Mouse (Mus musculus): ENCODE data around the gene Gopc. TPM values are rescaled to one million over a fixed set of nuclear protein-coding genes. Genes with fewer than 3 reads are reported as not detected.

Gene Gopc
- polyA plus RNA-seq (2015; fragmentation: Nextera tagmentation; extraction: Ambion mirVana), result 23.3 and 23.7 TPM in 2 replicates

DNA sequence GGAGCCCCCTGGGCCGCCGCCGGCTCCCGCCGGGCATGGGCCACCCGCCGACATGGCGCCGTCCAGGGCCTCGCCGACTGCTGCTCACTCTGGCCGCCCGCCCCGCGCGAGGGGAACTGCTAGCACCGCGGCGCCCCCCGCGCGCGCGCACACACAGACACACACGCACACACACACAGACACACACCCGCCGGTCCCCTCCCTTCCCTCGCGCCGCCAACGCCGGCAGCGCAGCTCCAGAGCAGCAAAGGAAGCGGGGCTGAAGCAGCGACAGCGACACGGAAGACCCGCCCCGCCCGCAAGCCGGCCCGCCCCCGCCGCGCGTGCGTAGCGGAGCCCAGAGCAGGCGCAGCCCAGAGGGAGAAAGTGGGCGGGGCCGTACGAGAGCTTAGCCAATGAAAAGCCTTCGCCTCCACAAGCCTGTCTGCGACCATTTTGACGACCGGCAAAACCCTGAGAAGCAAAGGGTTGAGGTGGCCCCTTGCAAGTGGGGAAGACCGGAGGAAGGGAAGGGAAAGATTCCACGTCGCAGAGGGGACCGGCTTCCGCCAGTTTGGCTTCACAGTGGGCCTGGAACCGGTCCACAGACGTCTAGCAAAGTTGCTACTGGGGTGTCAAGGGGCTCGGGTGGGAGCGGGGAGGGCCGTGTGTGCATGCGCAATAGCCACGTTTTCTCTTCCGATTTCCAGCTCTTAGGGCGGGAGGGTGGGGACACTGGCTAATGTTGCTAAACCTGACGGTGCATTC is at the start of gene Gopc:
Gene Gopc, minus strand, starts transcription at position 280 of the 747 bp plus-strand sequence.
- Histone ChIP-seq H3K4me3 (peak within 1 kb of the TSS; percentile 76), H3K4me2 (replicated peaks) (peak within 1 kb of the TSS; percentile 69), H3K9me3 (no peaks in the 10 kb centered on the region), H3K27me3 (no peaks in the 10 kb centered on the region), H3K27ac (replicated peaks) (peak within 1 kb of the TSS; percentile 93), H3K4me1 (peaks cover 35% of the 10 kb centered on the region), H3K9ac (replicated peaks) (peak within 1 kb of the TSS; percentile 87), H3K36me3 (no peaks in the 10 kb centered on the region)
- under 1% methylated on average over 66 of the region's 71 CpGs for WGBS
- ATAC-seq (replicated peaks), result peak; percentile 99

DNA sequence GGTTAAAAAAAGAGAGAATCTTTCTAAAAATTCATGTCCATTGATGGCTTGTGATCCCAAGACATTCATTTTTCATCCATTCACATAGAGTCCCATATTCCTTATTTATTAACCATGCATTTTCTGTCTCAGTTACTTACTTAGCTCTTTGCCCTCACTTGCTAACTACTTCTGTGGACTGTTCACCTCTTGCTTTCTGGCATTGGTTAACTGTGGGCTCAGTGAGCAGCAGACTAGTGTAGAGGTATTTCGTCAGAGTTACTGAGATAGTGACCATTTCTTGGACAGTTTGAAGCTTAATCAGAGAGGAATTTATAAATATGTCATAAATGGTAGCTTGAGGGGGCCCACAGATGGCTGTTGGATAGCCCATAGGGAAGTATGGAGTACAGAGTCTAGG is 49.0 kb upstream of the Gopc start:
- peaks cover 38% of the 10 kb centered on the region for H3K36me3 ChIP-seq
- H3K4me1 ChIP-seq, result peaks cover 7% of the 10 kb centered on the region
- no peak overlapping the region for H3K4me2 ChIP-seq (replicated peaks)
- no peak overlapping the region for H3K4me3 ChIP-seq
- H3K27ac ChIP-seq (replicated peaks), result no peak overlapping the region
- no peaks in the 10 kb centered on the region for H3K9me3 ChIP-seq
- 93% methylated on average over 1 of the region's 1 CpGs for WGBS
- no peaks in the 10 kb centered on the region for H3K27me3 ChIP-seq
- H3K9ac ChIP-seq (replicated peaks), result no peak overlapping the region
- no peak for ATAC-seq (replicated peaks)

- peaks cover 20% of the 10 kb centered on the region for H3K36me3 ChIP-seq
- H3K27me3 ChIP-seq, result no peaks in the 10 kb centered on the region
- no peak overlapping the region for H3K27ac ChIP-seq (replicated peaks)
- H3K9ac ChIP-seq (replicated peaks), result no peak overlapping the region
- no peak overlapping the region for H3K4me2 ChIP-seq (replicated peaks)
- 21% methylated on average over 2 of the region's 2 CpGs for WGBS
- H3K4me1 ChIP-seq, result peaks cover 14% of the 10 kb centered on the region
- peak; percentile 58; the same call in 1 of the 2 replicates for ATAC-seq (replicated peaks)
- no peaks in the 10 kb centered on the region for H3K9me3 ChIP-seq
- no peak overlapping the region for H3K4me3 ChIP-seq
These were observed 45.9 kb upstream of the Gopc start for GRCm38 (mm10) chr10:52427634-52428415.

DNA sequence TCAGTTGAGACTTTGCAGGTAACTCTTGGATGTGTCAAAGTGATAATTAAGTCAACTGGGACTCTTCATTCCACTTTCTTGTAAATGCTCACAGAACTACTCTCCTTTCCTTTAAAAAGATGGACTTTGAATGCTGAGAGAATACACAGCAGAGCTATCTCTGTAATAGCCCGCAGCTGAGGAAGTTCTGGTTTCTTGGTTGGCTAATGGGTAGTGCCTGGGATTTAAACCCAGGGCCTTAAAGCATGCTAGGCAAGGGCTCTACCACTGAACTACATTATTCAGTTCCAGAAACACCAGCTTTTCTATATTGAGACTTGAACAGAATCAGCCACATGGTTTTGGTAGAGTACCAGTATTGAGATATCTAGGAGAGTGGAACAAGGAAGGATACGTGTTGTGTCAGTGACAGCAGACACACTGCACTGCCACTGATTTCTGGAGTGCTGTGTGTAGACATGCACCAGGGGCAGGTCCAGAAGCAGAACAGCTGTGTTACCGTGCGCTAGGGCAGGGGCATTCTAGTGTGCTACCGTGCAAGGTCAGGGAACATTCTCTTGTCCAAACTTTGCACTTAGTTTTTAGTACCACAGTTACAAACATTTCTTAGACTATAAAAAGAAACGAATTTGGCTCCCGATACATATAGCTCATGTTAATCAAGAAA is 44.5 kb upstream of the Gopc start:
- no peak for ATAC-seq (replicated peaks)
- peaks cover 14% of the 10 kb centered on the region for H3K4me1 ChIP-seq
- 92% methylated on average over 7 of the region's 7 CpGs for WGBS
- H3K4me2 ChIP-seq (replicated peaks), result no peak overlapping the region
- H3K36me3 ChIP-seq, result peaks cover 15% of the 10 kb centered on the region
- H3K9ac ChIP-seq (replicated peaks), result no peak overlapping the region
- no peak overlapping the region for H3K4me3 ChIP-seq
- H3K9me3 ChIP-seq, result no peaks in the 10 kb centered on the region
- H3K27ac ChIP-seq (replicated peaks), result no peak overlapping the region
- no peaks in the 10 kb centered on the region for H3K27me3 ChIP-seq

- Histone ChIP-seq H3K4me1 (peaks cover 33% of the 10 kb centered on the region), H3K4me3 (no peak overlapping the region), H3K4me2 (replicated peaks) (no peak overlapping the region), H3K9ac (replicated peaks) (no peak overlapping the region), H3K27me3 (no peaks in the 10 kb centered on the region), H3K36me3 (no peaks in the 10 kb centered on the region), H3K9me3 (no peaks in the 10 kb centered on the region), H3K27ac (replicated peaks) (no peak overlapping the region)
- 85% methylated on average over 2 of the region's 2 CpGs for WGBS
- no peak for ATAC-seq (replicated peaks)
These were observed 41.2 kb upstream of the Gopc start for GRCm38 (mm10) chr10:52423097-52423496.

DNA sequence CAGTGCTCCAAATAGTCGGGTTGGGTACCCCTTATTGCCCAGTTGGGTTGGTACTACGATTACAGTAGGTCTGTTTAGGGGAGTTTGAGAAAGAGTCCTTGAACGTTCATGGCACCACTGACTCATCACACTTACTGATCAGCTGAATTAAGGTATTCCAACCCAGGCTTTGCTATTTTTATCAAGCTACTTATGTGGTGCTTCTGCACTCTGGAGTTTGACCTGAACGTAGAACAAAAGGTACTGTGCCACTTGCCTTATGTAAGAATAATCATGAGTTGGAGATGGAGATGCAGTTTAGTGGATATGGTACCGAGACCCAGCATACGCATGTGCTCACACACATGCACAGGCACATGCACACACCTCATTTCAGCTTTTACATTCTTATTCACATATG is 39.8 kb upstream of the Gopc start:
- H3K27ac ChIP-seq (replicated peaks), result no peak overlapping the region
- ATAC-seq (replicated peaks), result no peak

GRCm38 (mm10) chr10:52420526-52420925 is 38.6 kb upstream of the Gopc start:
- Histone ChIP-seq H3K9ac (replicated peaks) (no peak overlapping the region), H3K4me3 (no peak overlapping the region), H3K4me2 (replicated peaks) (no peak overlapping the region), H3K36me3 (no peaks in the 10 kb centered on the region), H3K27me3 (no peaks in the 10 kb centered on the region), H3K9me3 (no peaks in the 10 kb centered on the region), H3K4me1 (peaks cover 35% of the 10 kb centered on the region), H3K27ac (replicated peaks) (no peak overlapping the region)
- no peak for ATAC-seq (replicated peaks)
- WGBS, result 95% methylated on average over 1 of the region's 1 CpGs

More for the DNA sequence above, 39.8 kb upstream of the Gopc start:
- no peak overlapping the region for H3K4me3 ChIP-seq
- no peak overlapping the region for H3K4me2 ChIP-seq (replicated peaks)
- H3K27me3 ChIP-seq, result no peaks in the 10 kb centered on the region
- H3K9me3 ChIP-seq, result no peaks in the 10 kb centered on the region
- 95% methylated on average over 6 of the region's 6 CpGs for WGBS
- no peak overlapping the region for H3K9ac ChIP-seq (replicated peaks)
- peaks cover 30% of the 10 kb centered on the region for H3K4me1 ChIP-seq
- H3K36me3 ChIP-seq, result no peaks in the 10 kb centered on the region

DNA sequence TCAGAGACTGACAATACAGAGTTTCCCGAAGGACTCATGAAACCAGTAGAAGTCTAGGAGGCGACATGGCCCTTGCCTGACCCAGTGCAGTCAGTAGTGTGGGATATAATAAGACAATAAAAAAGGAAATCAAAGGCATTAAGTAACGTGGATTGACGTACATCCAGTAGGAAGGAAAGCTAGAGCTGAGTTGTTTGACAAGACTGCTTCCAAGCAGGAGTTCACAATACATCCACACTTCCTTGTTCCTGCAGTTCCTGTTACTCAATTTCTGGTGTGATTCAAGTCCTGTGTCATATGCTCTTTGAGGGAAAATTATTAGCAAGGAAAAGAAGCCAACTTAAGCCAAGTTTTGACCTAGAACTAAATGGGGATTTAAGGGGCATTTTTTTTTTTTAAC is 37.5 kb upstream of the Gopc start:
- Histone ChIP-seq H3K36me3 (no peaks in the 10 kb centered on the region), H3K4me1 (peaks cover 35% of the 10 kb centered on the region), H3K27me3 (no peaks in the 10 kb centered on the region), H3K4me2 (replicated peaks) (peak overlapping the region; percentile 55; the same call in 1 of the 2 replicates), H3K27ac (replicated peaks) (no peak overlapping the region), H3K4me3 (peak overlapping the region; percentile 83; the same call in 1 of the 2 replicates), H3K9me3 (no peaks in the 10 kb centered on the region), H3K9ac (replicated peaks) (peak overlapping the region; percentile 92)
- ATAC-seq (replicated peaks), result no peak
- WGBS, result 82% methylated on average over 4 of the region's 4 CpGs

DNA sequence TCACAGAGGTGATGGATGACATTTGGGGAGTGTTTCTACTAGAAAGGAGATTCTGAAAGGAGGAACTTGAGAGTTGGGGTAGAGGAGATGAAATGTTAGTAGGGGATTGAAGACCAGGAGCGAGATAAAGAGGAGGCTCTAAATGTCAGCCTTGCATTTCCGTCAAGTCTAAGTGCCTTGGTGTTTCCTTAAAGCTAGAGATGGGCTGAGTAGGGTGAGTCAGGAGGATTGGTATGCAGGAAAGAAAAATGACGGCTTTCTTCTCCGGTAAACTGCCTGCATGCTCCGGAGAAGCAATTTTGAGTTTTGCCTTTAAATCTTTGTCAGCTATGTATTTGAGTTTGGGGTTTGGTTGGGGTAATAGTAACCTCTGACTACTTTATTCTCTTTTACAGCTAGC is 37.0 kb upstream of the Gopc start:
- Histone ChIP-seq H3K4me3 (peak overlapping the region; percentile 83), H3K27me3 (no peaks in the 10 kb centered on the region), H3K27ac (replicated peaks) (no peak overlapping the region), H3K4me2 (replicated peaks) (peak overlapping the region; percentile 55), H3K36me3 (no peaks in the 10 kb centered on the region), H3K9me3 (no peaks in the 10 kb centered on the region), H3K4me1 (peaks cover 33% of the 10 kb centered on the region), H3K9ac (replicated peaks) (peak overlapping the region; percentile 92)
- ATAC-seq (replicated peaks), result no peak
- WGBS, result 69% methylated on average over 5 of the region's 5 CpGs

- Histone ChIP-seq H3K27ac (replicated peaks) (peak overlapping the region; percentile 96), H3K4me3 (peak overlapping the region; percentile 83), H3K4me2 (replicated peaks) (peak overlapping the region; percentile 55), H3K27me3 (no peaks in the 10 kb centered on the region), H3K9me3 (no peaks in the 10 kb centered on the region), H3K9ac (replicated peaks) (peak overlapping the region; percentile 92), H3K36me3 (no peaks in the 10 kb centered on the region), H3K4me1 (peaks cover 30% of the 10 kb centered on the region)
- peak; percentile 49 for ATAC-seq (replicated peaks)
- WGBS, result 2% methylated on average over 39 of the region's 39 CpGs
These were observed 36.3 kb upstream of the Gopc start for GRCm38 (mm10) chr10:52417998-52418860.

DNA sequence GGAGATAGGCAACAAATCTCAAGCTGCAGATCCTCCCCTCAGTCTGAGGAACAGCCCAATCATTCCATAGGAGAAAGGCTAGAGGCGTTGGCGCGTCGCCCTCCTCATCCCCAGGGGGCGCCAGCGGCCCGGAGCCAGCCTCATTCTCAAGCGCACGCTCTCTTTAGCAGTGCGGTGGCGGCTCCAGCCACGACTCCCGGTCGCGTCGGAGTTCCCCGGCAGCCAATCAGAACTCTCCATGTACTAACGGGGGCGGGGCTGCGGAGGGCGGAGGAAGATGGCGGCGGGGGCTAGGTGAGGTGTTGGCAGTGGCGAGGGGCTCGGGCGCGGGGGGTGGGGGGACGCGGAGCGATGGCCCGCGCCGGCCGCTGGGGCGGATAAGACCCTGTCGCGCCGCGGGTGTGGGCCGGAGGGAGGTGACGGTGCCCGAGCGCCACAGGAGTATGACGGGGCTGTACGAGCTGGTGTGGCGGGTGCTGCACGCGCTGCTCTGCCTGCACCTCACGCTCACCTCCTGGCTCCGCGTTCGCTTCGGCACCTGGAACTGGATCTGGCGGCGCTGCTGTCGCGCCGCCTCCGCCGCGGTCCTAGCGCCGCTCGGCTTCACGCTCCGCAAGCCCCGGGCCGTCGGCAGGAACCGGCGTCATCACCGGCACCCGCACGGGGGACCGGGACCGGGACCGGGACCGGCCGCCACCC is 35.5 kb upstream of the Gopc start, which contains the start of gene Nus1:
Gene Nus1, plus strand, starts transcription at position 249 of the 699 bp plus-strand sequence.
- under 1% methylated on average over 69 of the region's 79 CpGs for WGBS
- peak; percentile 98 for ATAC-seq (replicated peaks)

More for the DNA sequence above, 35.5 kb upstream of the Gopc start, which contains the start of gene Nus1:
- H3K4me1 ChIP-seq, result peaks cover 27% of the 10 kb centered on the region
- H3K9ac ChIP-seq (replicated peaks), result peak within 1 kb of the TSS; percentile 92
- no peaks in the 10 kb centered on the region for H3K27me3 ChIP-seq
- peak within 1 kb of the TSS; percentile 55 for H3K4me2 ChIP-seq (replicated peaks)
- H3K4me3 ChIP-seq, result peak within 1 kb of the TSS; percentile 83
- no peaks in the 10 kb centered on the region for H3K36me3 ChIP-seq
- H3K9me3 ChIP-seq, result no peaks in the 10 kb centered on the region
- H3K27ac ChIP-seq (replicated peaks), result peak within 1 kb of the TSS; percentile 96
